Mouse (Mus musculus) A20 (cell line): ENCODE results near the gene Glud1.

Experiments used
- DNase-seq: peaks from one replicate; pipeline ENCODE4 v3.0.0-alpha.2; 2011; ENCODE audit warnings: low read depth, low spot score

Gene Glud1

DNA sequence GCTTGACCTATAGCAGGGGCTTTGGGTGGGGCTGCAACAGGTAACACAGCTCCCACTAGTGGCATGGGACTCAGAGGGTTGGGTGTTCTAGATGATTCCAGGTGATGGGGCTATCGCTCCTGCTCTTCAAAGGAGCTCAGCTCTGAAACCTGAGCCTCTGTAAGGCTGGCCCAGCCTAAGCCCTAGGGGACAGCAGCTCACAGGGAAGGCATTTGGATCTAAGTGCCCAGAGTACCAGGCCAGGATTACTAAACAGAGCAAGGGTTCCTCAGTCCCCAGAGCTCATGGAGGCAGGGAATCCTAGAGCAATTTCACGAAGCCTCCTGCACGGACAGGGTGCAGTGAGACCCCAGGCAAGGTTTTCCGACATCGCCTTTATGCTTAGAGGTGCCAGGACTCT lies 65.4 kb downstream of the Glud1 start:
- no peak for DNase-seq

DNA sequence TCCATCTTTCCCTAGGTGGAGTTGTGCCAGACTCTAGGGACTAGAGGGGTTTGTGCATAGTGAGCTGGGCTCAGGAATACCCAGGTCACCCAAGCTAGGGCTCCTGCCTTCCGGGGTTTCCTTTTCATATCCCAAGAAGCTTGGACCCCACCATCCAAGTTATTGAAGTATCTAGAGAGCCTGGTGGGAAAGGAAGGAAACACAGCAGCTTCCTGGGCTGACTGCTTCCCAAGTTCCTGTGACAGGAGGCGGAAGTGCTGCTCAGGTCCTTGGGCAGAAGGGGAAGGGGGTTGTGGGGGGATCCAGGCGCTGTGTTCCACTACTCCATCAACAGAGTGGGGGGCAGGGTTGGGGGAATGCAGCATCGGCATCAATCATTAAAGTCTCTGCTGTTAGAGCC lies 66.6 kb downstream of the Glud1 start:
- DNase-seq = no peak

DNA sequence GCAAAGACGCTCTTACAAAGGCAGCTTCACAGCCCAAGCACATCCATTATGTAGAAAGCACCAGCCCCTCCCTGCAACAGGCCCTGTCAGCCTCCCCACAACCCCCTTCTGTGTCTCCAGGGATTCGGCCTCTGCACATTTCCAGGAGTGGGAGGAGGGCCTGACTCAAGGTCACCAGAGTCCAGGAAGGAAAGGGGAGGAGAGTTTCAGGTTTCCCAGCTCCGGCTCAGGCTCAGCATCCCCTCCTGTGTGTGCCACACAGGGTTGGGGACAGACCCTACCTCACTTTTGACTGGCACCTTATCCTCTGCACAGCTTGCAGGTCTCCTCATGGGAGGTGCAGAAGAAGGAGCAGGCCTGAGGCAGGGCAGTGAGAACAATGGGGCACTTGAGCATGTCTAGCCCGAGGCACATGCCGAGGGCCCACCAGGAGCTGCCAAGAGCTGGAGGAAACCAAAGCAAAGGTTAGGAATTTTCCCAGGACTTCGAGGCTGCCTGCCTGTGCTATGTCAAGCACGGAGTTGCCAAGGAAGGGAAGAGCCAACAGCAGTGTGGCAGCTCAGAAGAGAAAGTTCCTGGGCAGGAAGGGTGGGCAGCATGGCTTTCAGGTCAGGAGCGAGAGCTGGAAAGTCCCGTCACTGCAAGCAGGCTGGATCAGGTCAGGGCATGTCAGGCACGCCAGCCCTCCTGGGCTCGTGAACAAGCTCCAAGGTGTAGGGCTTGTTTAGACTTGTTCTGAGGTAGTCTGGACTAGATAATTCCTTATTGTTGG lies 68.2 kb downstream of the Glud1 start:
- no peak for DNase-seq

DNA sequence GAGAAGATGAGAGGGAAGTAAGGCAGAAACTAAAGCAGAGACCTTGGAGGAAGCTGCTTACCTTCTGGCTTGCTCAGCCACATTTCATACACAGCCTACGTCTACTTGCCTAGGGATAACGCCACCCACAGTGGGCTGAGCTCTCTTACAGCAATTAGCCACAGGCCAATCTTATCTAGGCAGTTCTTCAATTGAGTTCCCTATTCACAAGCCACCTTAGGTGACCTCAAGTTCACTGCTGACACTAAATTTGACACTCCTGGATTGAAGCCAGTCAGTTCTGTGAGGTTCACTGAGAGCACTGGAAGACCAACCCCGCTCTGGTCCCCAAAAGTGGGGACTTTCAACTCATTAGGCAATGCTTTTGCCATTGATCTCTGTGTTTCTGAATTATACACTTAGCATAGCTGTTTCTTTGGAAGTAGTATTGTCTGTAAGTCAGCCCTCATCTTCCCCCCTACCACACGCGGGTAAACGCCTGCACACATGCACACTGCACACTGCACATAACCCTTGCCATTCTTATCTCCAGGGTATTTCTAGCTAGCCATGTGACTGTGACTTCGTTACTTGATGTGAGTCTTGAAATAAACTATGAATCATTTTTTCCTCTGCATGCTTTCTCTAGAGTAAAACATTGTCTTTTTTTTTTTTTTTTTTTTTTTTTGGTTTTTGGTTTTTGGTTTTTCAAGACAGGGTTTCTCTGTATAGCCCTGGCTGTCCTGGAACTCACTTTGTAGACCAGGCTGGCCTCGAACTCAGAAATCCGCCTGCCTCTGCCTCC lies 72.6 kb downstream of the Glud1 start:
- DNase-seq = no peak

DNA sequence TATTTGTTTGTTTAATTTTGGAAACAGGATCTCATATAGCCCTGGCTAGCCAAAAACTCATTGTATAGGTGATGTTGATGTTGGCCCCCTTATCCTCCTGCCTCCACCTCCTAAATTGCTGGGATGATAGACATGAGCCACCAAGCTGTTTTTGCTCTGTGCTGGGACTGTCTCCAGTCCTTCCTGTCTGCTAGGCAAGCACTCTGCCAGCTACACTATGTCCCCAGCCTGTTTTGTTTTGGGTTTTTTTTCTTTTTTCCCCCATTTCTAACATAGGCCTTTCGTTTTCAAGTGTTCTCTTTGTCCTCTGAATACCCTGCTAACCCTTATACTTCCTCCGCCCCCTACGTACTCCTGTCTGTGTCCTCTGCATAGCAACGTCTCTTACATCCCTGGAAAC lies 82.8 kb downstream of the Glud1 start:
- DNase-seq = no peak
